Mouse (Mus musculus) myocyte (in vitro differentiated cells): Measurements from ENCODE around the gene Plxnd1. TPM values are rescaled to one million over a fixed set of nuclear protein-coding genes. Genes with fewer than 3 reads are reported as not detected.

Experiments
- H3K27me3 ChIP-seq: one replicate; pipeline ENCODE4 v1.6.1; 2011; ENCODE audit not compliant: control insufficient read depth, insufficient read depth, insufficient read length
- H3K36me3 ChIP-seq: one replicate; pipeline ENCODE4 v1.6.1; 2011; ENCODE audit not compliant: control insufficient read depth, insufficient read depth
- H3K4me2 ChIP-seq: one replicate; pipeline ENCODE4 v1.6.1; 2011; ENCODE audit warnings: low read depth, control low read depth
- H3K4me3 ChIP-seq: one replicate; pipeline ENCODE4 v1.5.1; 2011; ENCODE audit warnings: mild to moderate bottlenecking, control low read depth, moderate library complexity
- H3K79me2 ChIP-seq: one replicate; pipeline ENCODE4 v1.6.1; 2011; ENCODE audit not compliant: control insufficient read depth, insufficient read depth
- H3ac ChIP-seq: one replicate; pipeline ENCODE4 v1.6.1; 2011; ENCODE audit not compliant: control insufficient read depth, insufficient read length
- CEBPB ChIP-seq: IDR thresholded peaks from 2 replicates; pipeline ENCODE4 v1.6.1; 2011; ENCODE audit warnings: mild to moderate bottlenecking, moderate library complexity; ENCODE audit not compliant: poor library complexity, insufficient read depth, severe bottlenecking
- E2F4 ChIP-seq: IDR thresholded peaks from one replicate; pipeline ENCODE4 v1.6.1; 2011; ENCODE audit warnings: mild to moderate bottlenecking, control low read depth, moderate library complexity; ENCODE audit not compliant: insufficient read depth
- MAX ChIP-seq: IDR thresholded peaks from one replicate; pipeline ENCODE4 v1.6.1; 2011; ENCODE audit warnings: low read depth, mild to moderate bottlenecking, control low read depth
- MYOD1 ChIP-seq, 3 experiments: IDR thresholded peaks; one replicate each; pipeline ENCODE4 v1.6.1; 2011; ENCODE audit warnings: control low read depth in 2 of 3, low read depth in 2 of 3, mild to moderate bottlenecking in 2 of 3, moderate library complexity in 1 of 3; ENCODE audit not compliant: insufficient read length in 2 of 3, control insufficient read depth in 1 of 3
- MYOG ChIP-seq, 3 experiments: IDR thresholded peaks; one replicate each; pipeline ENCODE4 v1.6.1; 2011; ENCODE audit warnings: control low read depth in 2 of 3, low read depth in 2 of 3, mild to moderate bottlenecking in 2 of 3; ENCODE audit not compliant: insufficient read length in 2 of 3, control insufficient read depth in 1 of 3, insufficient read depth in 1 of 3
- POLR2A ChIP-seq: IDR thresholded peaks from one replicate; pipeline ENCODE4 v1.6.1; 2011; ENCODE audit warnings: low read depth, mild to moderate bottlenecking, control low read depth, moderate library complexity; ENCODE audit not compliant: insufficient read length
- POLR2AphosphoS2 ChIP-seq: IDR thresholded peaks from one replicate; pipeline ENCODE4 v1.6.1; 2011; ENCODE audit warnings: low read depth, control low read depth; ENCODE audit not compliant: insufficient read length
- REST ChIP-seq: IDR thresholded peaks from one replicate; pipeline ENCODE4 v1.6.1; 2011; ENCODE audit warnings: mild to moderate bottlenecking, control low read depth, moderate library complexity; ENCODE audit not compliant: insufficient read depth, insufficient read length
- SRF ChIP-seq: IDR thresholded peaks from one replicate; pipeline ENCODE4 v1.6.1; 2011; ENCODE audit warnings: low read depth; ENCODE audit not compliant: control insufficient read depth, insufficient read length
- TCF12 ChIP-seq: IDR thresholded peaks from one replicate; pipeline ENCODE4 v1.6.1; 2011; ENCODE audit warnings: mild to moderate bottlenecking, control low read depth; ENCODE audit not compliant: poor library complexity, insufficient read depth, severe bottlenecking
- TCF3 ChIP-seq: IDR thresholded peaks from one replicate; pipeline ENCODE4 v1.6.1; 2011; ENCODE audit warnings: low read depth, control low read depth; ENCODE audit not compliant: insufficient read length
- USF1 ChIP-seq: IDR thresholded peaks from one replicate; pipeline ENCODE4 v1.6.1; 2011; ENCODE audit warnings: low read depth, mild to moderate bottlenecking, control low read depth, moderate library complexity
- polyA plus RNA-seq: library from polyadenylated mRNA; unstranded; fragments of >200 nt; fragmentation: generic; extraction: Trizol; gene quantifications from one replicate; pipeline ENCODE4 v1.2.1, GENCODE M21; 2012; ENCODE audit warnings: missing spikeins

Gene Plxnd1
- polyA plus RNA-seq, 1 experiment: 39.4 TPM

DNA sequence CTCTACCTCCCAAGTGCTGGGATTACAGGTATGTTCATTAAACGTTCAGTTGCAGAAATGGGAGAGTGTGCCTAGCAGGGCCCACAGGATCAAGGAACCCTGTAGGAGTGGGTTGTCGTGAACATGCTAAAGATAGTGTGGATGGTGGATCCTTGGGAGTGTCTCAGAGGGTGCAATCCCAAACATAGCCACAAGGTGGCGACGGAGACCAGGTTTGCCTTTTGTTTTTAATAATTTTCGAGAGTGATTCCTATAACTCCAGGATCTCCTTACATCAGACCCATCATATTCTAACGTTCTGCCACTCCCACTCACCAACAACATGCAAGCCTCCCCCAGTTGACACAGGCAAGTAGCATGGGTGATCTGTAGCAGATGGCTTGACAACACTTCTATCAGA, 15.7 kb upstream of the Plxnd1 start:
- H3K36me3 ChIP-seq: no peaks in the 10 kb centered on the region
- H3K79me2 ChIP-seq: no peaks in the 10 kb centered on the region
- H3K4me3 ChIP-seq: no peak overlapping the region
- H3K4me2 ChIP-seq: peak overlapping the region; percentile 39
- H3ac ChIP-seq: no peak overlapping the region
- TF ChIP-seq MYOD1 (IDR thresholded peaks at IDR 0.05; ENCODE audit: control insufficient read depth in 1 of 3, insufficient read length in 2 of 3, low read depth in 2 of 3) (no peak), CEBPB (no peak), TCF3 (no peak), POLR2AphosphoS2 (no peak), MYOG (IDR thresholded peaks at IDR 0.05; ENCODE audit: control insufficient read depth in 1 of 3, insufficient read depth in 1 of 3, insufficient read length in 2 of 3, low read depth in 2 of 3) (no peak), TCF12 (no peak), SRF (no peak), USF1 (no peak), E2F4 (no peak), POLR2A (no peak), MAX (no peak), REST (no peak)
- no peaks in the 10 kb centered on the region for H3K27me3 ChIP-seq

GRCm38 (mm10) chr6:116009426-116009825, 14.6 kb upstream of the Plxnd1 start:
- no peaks in the 10 kb centered on the region for H3K79me2 ChIP-seq
- H3K4me2 ChIP-seq: no peak overlapping the region
- no peaks in the 10 kb centered on the region for H3K36me3 ChIP-seq
- no peak overlapping the region for H3ac ChIP-seq
- TF ChIP-seq MAX (no peak), MYOG (IDR thresholded peaks at IDR 0.05; ENCODE audit: control insufficient read depth in 1 of 3, insufficient read depth in 1 of 3, insufficient read length in 2 of 3, low read depth in 2 of 3) (peak in 1 of 3 experiments; percentile 47)
- H3K4me3 ChIP-seq: no peak overlapping the region
- H3K27me3 ChIP-seq: no peaks in the 10 kb centered on the region

DNA sequence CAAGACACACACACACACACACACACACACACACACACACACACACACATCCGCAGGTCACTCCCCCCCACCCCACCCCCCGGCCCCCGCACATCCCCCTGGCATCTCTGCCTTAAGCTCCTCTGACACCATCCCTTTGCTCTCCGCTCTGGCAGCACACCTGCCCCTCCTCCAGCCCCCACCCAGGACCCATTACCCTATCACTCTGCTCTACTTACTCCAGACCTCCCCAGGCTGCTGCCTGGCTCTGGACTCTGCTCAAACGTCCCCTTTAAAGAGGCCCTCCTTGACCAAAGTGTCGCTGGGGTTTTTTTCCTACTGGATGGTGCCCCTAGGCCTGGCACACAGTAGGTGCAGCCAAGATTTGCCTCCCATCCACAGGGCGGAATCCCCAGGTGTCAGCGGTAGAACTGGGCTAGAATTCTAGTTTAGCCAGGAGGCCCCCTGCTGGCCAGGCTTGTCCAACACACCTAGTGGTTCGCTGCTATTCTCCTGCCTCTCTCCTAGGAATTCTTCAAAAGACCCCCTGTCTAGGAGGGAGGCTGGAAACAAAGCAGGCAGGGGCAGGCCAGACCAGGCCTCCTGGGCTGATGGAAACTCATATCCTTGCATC, 12.9 kb upstream of the Plxnd1 start:
- Histone ChIP-seq H3K4me2 (no peak overlapping the region), H3K79me2 (no peaks in the 10 kb centered on the region), H3ac (no peak overlapping the region), H3K36me3 (no peaks in the 10 kb centered on the region), H3K4me3 (no peak overlapping the region), H3K27me3 (no peaks in the 10 kb centered on the region)
- no peak for TF ChIP-seq MYOD1 (IDR thresholded peaks at IDR 0.05; ENCODE audit: control insufficient read depth in 1 of 3, insufficient read length in 2 of 3, low read depth in 2 of 3)
- TF ChIP-seq CEBPB: no peak
- TF ChIP-seq REST: no peak
- TF ChIP-seq SRF: no peak
- no peak for TF ChIP-seq MAX
- no peak for TF ChIP-seq USF1

- Histone ChIP-seq H3K36me3 (no peaks in the 10 kb centered on the region), H3ac (no peak overlapping the region), H3K4me2 (peak overlapping the region; percentile 18), H3K79me2 (no peaks in the 10 kb centered on the region), H3K4me3 (no peak overlapping the region), H3K27me3 (no peaks in the 10 kb centered on the region)
- TF ChIP-seq POLR2AphosphoS2 (no peak), REST (no peak), TCF3 (no peak), USF1 (no peak), POLR2A (no peak), TCF12 (no peak), E2F4 (no peak)
Measured at GRCm38 (mm10) chr6:116006731-116007130, 11.9 kb upstream of the Plxnd1 start.

DNA sequence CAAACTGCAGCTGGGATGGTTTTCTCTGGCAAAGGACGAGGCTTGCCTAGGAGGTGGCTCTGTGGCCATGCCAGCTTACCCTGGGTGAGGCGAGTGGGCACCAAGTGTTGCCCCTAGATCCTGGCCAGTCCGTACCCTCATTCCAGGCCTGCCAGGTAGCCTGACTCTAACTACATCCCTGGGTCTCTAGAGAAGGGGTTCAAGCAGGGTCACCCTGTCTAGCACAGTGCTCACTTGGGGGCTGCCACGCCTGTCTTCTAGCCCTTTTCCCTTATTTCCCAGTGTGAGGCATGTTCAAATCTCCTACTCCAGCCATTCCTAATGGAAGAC, 11.1 kb upstream of the Plxnd1 start:
- Histone ChIP-seq H3K4me2 (no peak overlapping the region), H3K36me3 (no peaks in the 10 kb centered on the region), H3K4me3 (no peak overlapping the region), H3K27me3 (no peaks in the 10 kb centered on the region), H3ac (no peak overlapping the region), H3K79me2 (no peaks in the 10 kb centered on the region)
- TF ChIP-seq TCF12 (no peak), E2F4 (no peak), REST (no peak), MYOD1 (IDR thresholded peaks at IDR 0.05; ENCODE audit: control insufficient read depth in 1 of 3, insufficient read length in 2 of 3, low read depth in 2 of 3) (no peak), TCF3 (no peak), USF1 (no peak), CEBPB (no peak), SRF (no peak), POLR2A (no peak)
